Mouse (Mus musculus): ENCODE data around the gene Mta3. TPM values are rescaled to one million over a fixed set of nuclear protein-coding genes. Genes with fewer than 3 reads are reported as not detected.

Mta3 gene
- polyA plus RNA-seq, 1 experiment, result 33.0 TPM

DNA sequence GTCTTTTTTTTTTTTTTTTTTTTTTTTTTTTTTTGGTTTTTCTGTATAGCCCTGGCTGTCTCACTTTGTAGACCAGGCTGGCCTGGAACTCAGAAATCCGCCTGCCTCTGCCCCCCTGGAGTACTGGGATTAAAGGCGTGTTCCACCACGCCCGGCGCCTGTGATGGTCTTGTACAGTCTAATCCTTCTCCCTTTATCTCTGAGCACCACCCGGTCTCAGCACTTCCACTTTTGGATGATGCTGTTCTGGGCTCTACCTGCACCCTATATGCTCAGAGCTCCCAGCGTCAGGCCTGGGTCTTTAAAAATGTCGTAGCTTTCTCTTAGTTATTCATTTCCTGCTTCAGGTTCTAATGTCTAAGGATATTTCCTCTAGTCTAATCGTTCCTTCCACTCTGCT, 30.7 kb downstream of the Mta3 start:
- H3K4me1 ChIP-seq (ENCODE audit: control insufficient read depth, insufficient read depth, low read length), result no peaks in the 10 kb centered on the region
- no peaks in the 10 kb centered on the region; the same call in 1 of the 2 replicates for H3K36me3 ChIP-seq (ENCODE audit: control insufficient read depth, insufficient read depth, low read length)
- TF ChIP-seq POLR2A (IDR thresholded peaks at IDR 0.05; ENCODE audit: low read depth, low read length) (no peak), CTCF (conservative IDR thresholded peaks at IDR 0.05; ENCODE audit: insufficient read depth, insufficient read length, low read depth, low read length) (no peak)
- no peak overlapping the region for H3K4me3 ChIP-seq (ENCODE audit: insufficient read depth, low read depth, low read length)
- no peaks in the 10 kb centered on the region for H3K27me3 ChIP-seq (replicated peaks; ENCODE audit: control insufficient read depth, insufficient read depth, low read length)
- 93% methylated on average over 9 of the region's 9 CpGs for WGBS
- no peak for DNase-seq
- H3K27ac ChIP-seq (ENCODE audit: insufficient read depth, low read depth, low read length), result no peak overlapping the region

GRCm38 (mm10) chr17:83737775-83738174, 31.8 kb downstream of the Mta3 start:
- TF ChIP-seq POLR2A (IDR thresholded peaks at IDR 0.05; ENCODE audit: low read depth, low read length), result no peak
- TF ChIP-seq CTCF (conservative IDR thresholded peaks at IDR 0.05; ENCODE audit: insufficient read depth, insufficient read length, low read depth, low read length), result no peak
- Histone ChIP-seq H3K36me3 (ENCODE audit: control insufficient read depth, insufficient read depth, low read length) (no peaks in the 10 kb centered on the region; the same call in 1 of the 2 replicates), H3K27me3 (replicated peaks; ENCODE audit: control insufficient read depth, insufficient read depth, low read length) (no peaks in the 10 kb centered on the region), H3K4me3 (ENCODE audit: insufficient read depth, low read depth, low read length) (no peak overlapping the region), H3K4me1 (ENCODE audit: control insufficient read depth, insufficient read depth, low read length) (no peaks in the 10 kb centered on the region), H3K27ac (ENCODE audit: insufficient read depth, low read depth, low read length) (no peak overlapping the region)
- no peak for DNase-seq
- whole genome bisulfite sequencing, result 92% methylated on average over 8 of the region's 8 CpGs

GRCm38 (mm10) chr17:83740135-83740676, 34.2 kb downstream of the Mta3 start:
- no peaks in the 10 kb centered on the region; the same call in 1 of the 2 replicates for H3K36me3 ChIP-seq (ENCODE audit: control insufficient read depth, insufficient read depth, low read length)
- no peaks in the 10 kb centered on the region for H3K27me3 ChIP-seq (replicated peaks; ENCODE audit: control insufficient read depth, insufficient read depth, low read length)
- no peak overlapping the region for H3K27ac ChIP-seq (ENCODE audit: insufficient read depth, low read depth, low read length)
- 83% methylated on average over 7 of the region's 7 CpGs for WGBS
- TF ChIP-seq CTCF (conservative IDR thresholded peaks at IDR 0.05; ENCODE audit: insufficient read depth, insufficient read length, low read depth, low read length), result no peak
- TF ChIP-seq POLR2A (IDR thresholded peaks at IDR 0.05; ENCODE audit: low read depth, low read length), result no peak
- no peak for DNase-seq
- H3K4me3 ChIP-seq (ENCODE audit: insufficient read depth, low read depth, low read length), result no peak overlapping the region
- no peaks in the 10 kb centered on the region for H3K4me1 ChIP-seq (ENCODE audit: control insufficient read depth, insufficient read depth, low read length)

DNA sequence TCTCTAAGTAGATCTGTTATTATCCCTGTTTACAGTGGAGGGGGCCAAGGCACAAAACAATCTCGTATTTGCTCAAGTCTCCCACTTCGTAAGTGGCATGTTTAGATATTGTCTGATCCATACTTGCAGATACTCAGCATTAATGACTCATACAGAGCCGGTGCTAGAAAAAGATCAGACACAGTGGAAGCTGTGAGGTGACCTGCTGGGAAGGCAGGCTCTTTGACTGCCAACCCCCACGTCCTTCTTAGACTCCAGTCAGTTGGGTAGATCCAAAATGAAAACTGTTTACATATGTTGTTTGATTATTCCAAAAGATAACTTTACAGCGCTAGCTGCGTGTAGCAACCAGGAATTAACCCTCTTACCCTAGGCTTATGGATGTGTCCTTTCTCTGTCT, 35.3 kb downstream of the Mta3 start:
- Histone ChIP-seq H3K36me3 (ENCODE audit: control insufficient read depth, insufficient read depth, low read length) (no peaks in the 10 kb centered on the region; the same call in 1 of the 2 replicates), H3K4me3 (ENCODE audit: insufficient read depth, low read depth, low read length) (no peak overlapping the region), H3K4me1 (ENCODE audit: control insufficient read depth, insufficient read depth, low read length) (no peaks in the 10 kb centered on the region), H3K27me3 (replicated peaks; ENCODE audit: control insufficient read depth, insufficient read depth, low read length) (no peaks in the 10 kb centered on the region), H3K27ac (ENCODE audit: insufficient read depth, low read depth, low read length) (no peak overlapping the region)
- 89% methylated on average over 6 of the region's 6 CpGs for WGBS
- TF ChIP-seq CTCF (conservative IDR thresholded peaks at IDR 0.05; ENCODE audit: insufficient read depth, insufficient read length, low read depth, low read length) (no peak), POLR2A (IDR thresholded peaks at IDR 0.05; ENCODE audit: low read depth, low read length) (no peak)
- DNase-seq, result no peak

- DNase-seq, result no peak
- TF ChIP-seq POLR2A (IDR thresholded peaks at IDR 0.05; ENCODE audit: low read depth, low read length), result no peak
- TF ChIP-seq CTCF (conservative IDR thresholded peaks at IDR 0.05; ENCODE audit: insufficient read depth, insufficient read length, low read depth, low read length), result no peak
- 89% methylated on average over 11 of the region's 11 CpGs for WGBS
- Histone ChIP-seq H3K36me3 (ENCODE audit: control insufficient read depth, insufficient read depth, low read length) (no peaks in the 10 kb centered on the region), H3K27ac (ENCODE audit: insufficient read depth, low read depth, low read length) (no peak overlapping the region), H3K4me3 (ENCODE audit: insufficient read depth, low read depth, low read length) (no peak overlapping the region), H3K4me1 (ENCODE audit: control insufficient read depth, insufficient read depth, low read length) (no peaks in the 10 kb centered on the region), H3K27me3 (replicated peaks; ENCODE audit: control insufficient read depth, insufficient read depth, low read length) (no peaks in the 10 kb centered on the region)
These were observed 38.4 kb downstream of the Mta3 start for GRCm38 (mm10) chr17:83744231-83744824.

DNA sequence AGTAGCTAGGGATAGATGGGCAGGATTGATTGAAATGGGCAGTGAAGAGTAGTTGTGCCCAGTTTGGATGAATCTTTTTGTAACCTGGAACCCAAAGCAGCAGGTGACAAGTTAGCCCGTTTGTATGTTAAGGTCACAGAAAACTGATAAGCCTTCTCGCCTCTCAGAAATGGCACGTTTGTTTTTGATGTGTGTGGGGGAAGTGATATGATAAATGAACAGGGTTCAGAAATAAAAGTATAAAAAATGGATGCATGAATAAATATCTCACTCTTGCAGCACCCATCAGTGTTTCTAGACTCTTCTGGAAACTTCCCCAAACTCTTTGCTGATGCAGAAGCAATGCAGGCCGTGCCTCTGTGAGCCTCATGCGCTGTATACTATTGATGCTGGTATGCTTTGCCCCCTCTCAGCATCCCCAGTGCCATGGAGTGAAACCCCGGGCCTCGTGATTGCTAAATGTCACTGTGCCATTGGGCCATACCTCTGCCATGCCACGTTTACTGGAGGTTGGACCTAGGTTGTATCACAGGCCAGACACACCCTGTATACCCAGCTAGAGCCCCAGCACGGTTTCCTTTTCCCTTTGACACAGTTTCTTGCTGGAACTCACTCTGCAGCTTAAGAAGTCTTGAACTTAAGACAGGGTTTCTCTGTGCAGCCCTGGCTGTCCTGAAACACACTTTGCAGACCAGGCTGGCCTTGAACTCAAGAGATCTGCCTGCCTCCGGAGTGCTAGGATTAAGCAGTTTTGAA, 41.6 kb downstream of the Mta3 start:
- no peak for DNase-seq
- no peaks in the 10 kb centered on the region for H3K36me3 ChIP-seq (ENCODE audit: control insufficient read depth, insufficient read depth, low read length)
- H3K4me3 ChIP-seq (ENCODE audit: insufficient read depth, low read depth, low read length), result no peak overlapping the region
- no peaks in the 10 kb centered on the region for H3K4me1 ChIP-seq (ENCODE audit: control insufficient read depth, insufficient read depth, low read length)
- no peaks in the 10 kb centered on the region for H3K27me3 ChIP-seq (replicated peaks; ENCODE audit: control insufficient read depth, insufficient read depth, low read length)
- no peak overlapping the region for H3K27ac ChIP-seq (ENCODE audit: insufficient read depth, low read depth, low read length)
- 87% methylated on average over 10 of the region's 10 CpGs for WGBS
- TF ChIP-seq POLR2A (IDR thresholded peaks at IDR 0.05; ENCODE audit: low read depth, low read length), result no peak
- TF ChIP-seq CTCF (conservative IDR thresholded peaks at IDR 0.05; ENCODE audit: insufficient read depth, insufficient read length, low read depth, low read length), result no peak

All from kidney, adult 2 months (tissue).